Mouse (Mus musculus): ENCODE results near the gene Gnmt.
A peak's percentile ranks its signal among the peaks of the same experiment; 100 is the strongest.
"Not testable (repeated sequence)": the region's sequence is repeated elsewhere in the genome, so short reads cannot be mapped to it uniquely, and the experiment has no call there.

Gene Gnmt

GRCm38 (mm10) chr17:46728904-46729318 lies at the start of gene Gnmt:
Gnmt (minus strand) TSS chr17:46729168.
- DNase-seq (ENCODE audit: low read depth in 1 of 2, low spot score in 2 of 2): no peak

- DNase-seq (ENCODE audit: low read depth in 1 of 2, low spot score in 2 of 2): no peak
Observed at GRCm38 (mm10) chr17:46776087-46776486, 47.1 kb upstream of the Gnmt start.

- no peak for DNase-seq (ENCODE audit: low read depth in 1 of 2, low spot score in 2 of 2)
Observed at GRCm38 (mm10) chr17:46775070-46775469, 46.1 kb upstream of the Gnmt start.

- no peak for DNase-seq (ENCODE audit: low read depth in 1 of 2, low spot score in 2 of 2)
Observed at GRCm38 (mm10) chr17:46774131-46774472, 45.1 kb upstream of the Gnmt start.

- DNase-seq (ENCODE audit: low read depth in 1 of 2, low spot score in 2 of 2): no peak
Observed at GRCm38 (mm10) chr17:46773278-46774130, 44.5 kb upstream of the Gnmt start.

GRCm38 (mm10) chr17:46772404-46773277 lies 43.7 kb upstream of the Gnmt start, which contains the start of gene 2310039H08Rik:
2310039H08Rik (plus strand) TSS chr17:46772635.
- DNase-seq (ENCODE audit: low read depth in 1 of 2, low spot score in 2 of 2): peak; percentile 54 to 63

GRCm38 (mm10) chr17:46772038-46772403 lies 43.1 kb upstream of the Gnmt start:
- no peak for DNase-seq (ENCODE audit: low read depth in 1 of 2, low spot score in 2 of 2)

- DNase-seq (ENCODE audit: low read depth in 1 of 2, low spot score in 2 of 2): no peak
Observed at GRCm38 (mm10) chr17:46771616-46772015, 42.6 kb upstream of the Gnmt start.

- DNase-seq (ENCODE audit: low read depth in 1 of 2, low spot score in 2 of 2): no peak
Observed at GRCm38 (mm10) chr17:46771025-46771424, 42.1 kb upstream of the Gnmt start.

GRCm38 (mm10) chr17:46770546-46770945 lies 41.6 kb upstream of the Gnmt start:
- no peak for DNase-seq (ENCODE audit: low read depth in 1 of 2, low spot score in 2 of 2)

GRCm38 (mm10) chr17:46767868-46768267 lies 38.9 kb upstream of the Gnmt start:
- no peak for DNase-seq (ENCODE audit: low read depth in 1 of 2, low spot score in 2 of 2)

- DNase-seq (ENCODE audit: low read depth in 1 of 2, low spot score in 2 of 2): not testable (repeated sequence)
Observed at GRCm38 (mm10) chr17:46764916-46765315, 35.9 kb upstream of the Gnmt start.

GRCm38 (mm10) chr17:46763544-46763943 lies 34.6 kb upstream of the Gnmt start, which contains the start of gene Ptcra:
Ptcra (minus strand) TSS chr17:46763712.
- DNase-seq (ENCODE audit: low read depth in 1 of 2, low spot score in 2 of 2): no peak

GRCm38 (mm10) chr17:46758753-46759152 lies 29.8 kb upstream of the Gnmt start:
- no peak for DNase-seq (ENCODE audit: low read depth in 1 of 2, low spot score in 2 of 2)

- peak; percentile 95 to 97 for DNase-seq (ENCODE audit: low read depth in 1 of 2, low spot score in 2 of 2)
Observed at GRCm38 (mm10) chr17:46751794-46752556, 23.0 kb upstream of the Gnmt start, which contains the start of gene Cnpy3. Cnpy3 (minus strand) TSS chr17:46752214.

- peak; percentile 83 to 86 for DNase-seq (ENCODE audit: low read depth in 1 of 2, low spot score in 2 of 2)
Observed at GRCm38 (mm10) chr17:46751056-46751793, 22.3 kb upstream of the Gnmt start.

GRCm38 (mm10) chr17:46750580-46750979 lies 21.6 kb upstream of the Gnmt start:
- no peak for DNase-seq (ENCODE audit: low read depth in 1 of 2, low spot score in 2 of 2)

- no peak for DNase-seq (ENCODE audit: low read depth in 1 of 2, low spot score in 2 of 2)
Observed at GRCm38 (mm10) chr17:46749282-46749681, 20.3 kb upstream of the Gnmt start.

- no peak for DNase-seq (ENCODE audit: low read depth in 1 of 2, low spot score in 2 of 2)
Observed at GRCm38 (mm10) chr17:46747806-46748205, 18.8 kb upstream of the Gnmt start.

GRCm38 (mm10) chr17:46747234-46747633 lies 18.3 kb upstream of the Gnmt start:
- DNase-seq (ENCODE audit: low read depth in 1 of 2, low spot score in 2 of 2): peak; percentile 61 to 84
